Mouse (Mus musculus) left cerebral cortex, adult 18-20 months (tissue): ENCODE results near the gene Rps6ka4. TPM values are rescaled to one million over a fixed set of nuclear protein-coding genes. Genes with fewer than 3 reads are reported as not detected.

ENCODE experiments used
- microRNA-seq, 2 experiments: library from miRNA; unstranded; fragments of <30 nt; microRNA quantifications; one replicate each; pipeline ENCODE4 v1.2.0; 2021
- total RNA-seq, 2 experiments: library from RNA; stranded (reverse); gene quantifications; 2 replicates each; pipeline ENCODE4 v1.2.3; 2021

Rps6ka4 gene
- total RNA-seq, 2 experiments from 2014 or later: 37.2 to 44.4 TPM

Small RNA genes within 50 kb of the gene (microRNA-seq; reads per million reads assigned to microRNA genes)
- gene Mir5046: 0 reads per million in 2 experiments

Other genes starting within 250 kb of the Rps6ka4 start
- 1 to 10 TPM; 3.4 to 3.5 TPM for gene Ccdc88b, start 17.6 kb upstream of the Rps6ka4 start, total RNA-seq
- gene Trmt112, start 69.1 kb upstream of the Rps6ka4 start, total RNA-seq: 10 to 100 TPM; 46.2 to 46.4 TPM
- gene Prdx5, start 69.5 kb upstream of the Rps6ka4 start, total RNA-seq: 100 to 1,000 TPM; 367 to 381 TPM
- gene Esrra, start 81.2 kb upstream of the Rps6ka4 start, total RNA-seq: 10 to 100 TPM; 69.5 to 72.2 TPM
- gene Catsperz, start 84.7 kb upstream of the Rps6ka4 start, total RNA-seq: 10 to 100 TPM; 16.9 to 22.5 TPM
- gene Kcnk4, start 93.9 kb upstream of the Rps6ka4 start, total RNA-seq: 10 to 100 TPM; 29.2 to 37.4 TPM
- gene Bad, start 101.2 kb upstream of the Rps6ka4 start, total RNA-seq: 10 to 100 TPM; 39.0 to 40.5 TPM
- gene Gpr137, start 101.8 kb upstream of the Rps6ka4 start, total RNA-seq: 100 to 1,000 TPM; 103 to 106 TPM
- gene Ppp1r14b, start 134.3 kb upstream of the Rps6ka4 start, total RNA-seq: 10 to 100 TPM; 54.7 to 64.7 TPM
- 10 to 100 TPM; 14.2 to 14.6 TPM for gene Plcb3, start 135.8 kb upstream of the Rps6ka4 start, total RNA-seq
- gene Fkbp2, start 139.9 kb upstream of the Rps6ka4 start, total RNA-seq: 100 to 1,000 TPM; 106 to 115 TPM
- 10 to 100 TPM; 93.3 to 98.7 TPM for gene Vegfb, start 147.0 kb upstream of the Rps6ka4 start, total RNA-seq
- 10 to 100 TPM; 27.8 to 31.8 TPM for gene Dnajc4, start 151.9 kb upstream of the Rps6ka4 start, total RNA-seq
- 10 to 100 TPM; 12.2 to 14.2 TPM for gene Nudt22, start 155.5 kb upstream of the Rps6ka4 start, total RNA-seq
- 10 to 100 TPM; 19.6 to 24.6 TPM for gene Trpt1, start 155.5 kb upstream of the Rps6ka4 start, total RNA-seq
- 1 to 10 TPM; 4.0 to 4.5 TPM for gene Fermt3, start 178.8 kb upstream of the Rps6ka4 start, total RNA-seq
- 100 to 1,000 TPM; 211 to 217 TPM for gene Stip1, start 199.3 kb upstream of the Rps6ka4 start, total RNA-seq
- 10 to 100 TPM; 15.0 to 16.6 TPM for gene Macrod1, start 216.2 kb upstream of the Rps6ka4 start, total RNA-seq